Mouse (Mus musculus) left cerebral cortex, postnatal 14 days (tissue): ENCODE measurements around the gene Ttll4. TPM values are rescaled to one million over a fixed set of nuclear protein-coding genes. Genes with fewer than 3 reads are reported as not detected.

Experiments used
- DNase-seq, 2 experiments: peaks; one replicate each; pipeline ENCODE4 v3.0.0; 2021 to 2022; ENCODE audit warnings: low spot score in 2 of 2, mixed read lengths in 1 of 2
- intact Hi-C: fragments of 180-260 bp; cut with DNase I; formaldehyde crosslinking; loops from one replicate; pipeline ENCODE4 v1.15.1; 2025
- total RNA-seq, 2 experiments: library from RNA; stranded (reverse); gene quantifications; 2 replicates each; pipeline ENCODE4 v1.2.3; 2021

The Ttll4 gene
- total RNA-seq, 2 experiments from 2014 or later = 21.2 to 24.9 TPM

GRCm38 (mm10) chr1:74704156-74704555 is 42.6 kb downstream of the Ttll4 start:
- DNase-seq = peak in 1 of 2 experiments; percentile 13
- intact Hi-C loops = no loop called here

DNA sequence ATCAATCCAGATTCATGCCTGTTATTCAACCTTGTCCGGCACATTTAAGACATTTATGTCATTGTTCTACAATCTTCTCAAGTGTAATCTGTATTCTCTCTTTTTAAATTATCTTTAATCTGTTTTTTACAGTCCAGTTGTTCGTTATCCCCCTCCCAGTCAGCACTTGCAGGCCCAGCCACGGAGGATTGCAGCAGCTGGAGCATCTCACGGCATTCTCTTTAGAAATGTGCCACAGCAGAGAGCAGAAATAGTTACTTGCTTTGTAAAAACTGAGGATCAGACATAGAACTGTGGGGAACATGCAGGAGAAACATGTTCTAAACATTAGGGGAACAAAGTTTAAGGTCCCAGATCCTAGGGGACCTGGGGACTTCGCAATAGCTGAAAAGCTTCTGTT is 43.5 kb downstream of the Ttll4 start:
- no peak for DNase-seq
- intact Hi-C loops = no loop called here

DNA sequence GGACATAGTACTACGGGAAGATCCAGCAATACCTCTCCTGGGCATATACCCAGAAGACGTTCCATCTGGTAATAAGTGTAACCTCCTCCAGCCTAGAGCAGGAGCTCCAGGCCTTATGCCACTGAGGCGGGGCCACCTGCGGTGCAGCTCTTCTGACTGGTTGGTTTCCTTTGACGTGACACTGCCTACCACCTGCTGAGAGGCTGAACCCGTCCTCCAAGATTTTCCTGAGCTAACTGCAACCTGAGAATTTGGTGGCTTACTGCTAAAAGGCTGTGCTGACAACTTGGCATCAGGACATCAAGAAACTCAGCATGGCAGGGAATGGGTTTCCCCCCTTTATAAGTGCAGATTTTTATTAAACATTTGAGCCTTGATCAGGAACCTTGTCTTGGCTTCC is 48.0 kb downstream of the Ttll4 start:
- intact Hi-C loops = no loop called here
- no peak for DNase-seq

DNA sequence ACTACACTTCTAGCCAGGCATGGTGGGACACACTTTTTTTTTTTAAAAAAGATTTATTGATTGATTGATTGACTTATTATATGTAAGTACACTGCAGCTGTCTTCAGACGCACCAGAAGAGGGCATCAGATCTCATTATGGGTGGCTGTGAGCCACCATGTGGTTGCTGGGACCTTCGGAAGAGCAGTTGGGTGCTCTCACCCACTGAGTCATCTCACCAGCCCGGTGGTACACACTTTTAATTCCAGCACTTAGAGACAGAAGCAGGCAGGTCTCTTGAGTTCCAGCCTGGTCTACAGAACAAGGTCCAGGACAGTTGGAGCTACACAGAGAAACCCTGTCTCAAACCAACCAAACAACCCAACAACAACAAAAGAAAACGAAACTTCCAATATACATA is 50.5 kb downstream of the Ttll4 start:
- intact Hi-C loops = no loop called here
- DNase-seq = no peak

DNA sequence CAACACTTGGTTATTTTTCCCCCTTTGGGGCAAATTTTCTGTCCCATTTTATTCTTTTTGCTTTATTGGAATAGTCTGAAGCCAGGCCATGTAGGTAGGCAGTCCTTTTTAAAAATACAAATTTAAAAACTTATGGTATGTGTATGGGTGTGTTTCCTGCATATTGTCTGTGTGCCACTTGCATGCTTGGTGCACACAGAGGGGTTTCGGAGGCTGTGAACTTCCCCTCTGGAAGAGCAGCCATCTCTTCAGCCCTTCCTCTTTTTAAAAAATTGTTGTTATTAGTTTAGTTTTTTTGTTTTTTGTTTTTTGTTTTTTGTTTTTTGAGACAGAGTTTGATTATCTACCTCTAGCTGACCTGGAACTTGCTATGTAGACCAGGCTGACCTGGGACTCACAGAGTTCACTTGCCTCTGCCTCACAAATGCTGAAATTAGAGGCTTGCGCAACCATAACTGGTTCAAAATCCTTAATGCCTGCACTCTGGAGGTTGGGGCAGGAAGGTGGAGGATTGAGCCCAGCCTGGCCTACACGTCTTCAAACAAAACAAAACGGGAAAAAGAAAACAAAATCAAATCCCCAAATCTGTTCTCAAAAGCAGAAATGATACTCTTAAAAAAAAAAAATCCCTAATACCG is 51.0 kb downstream of the Ttll4 start:
- intact Hi-C loops = no loop called here
- no peak for DNase-seq

DNA sequence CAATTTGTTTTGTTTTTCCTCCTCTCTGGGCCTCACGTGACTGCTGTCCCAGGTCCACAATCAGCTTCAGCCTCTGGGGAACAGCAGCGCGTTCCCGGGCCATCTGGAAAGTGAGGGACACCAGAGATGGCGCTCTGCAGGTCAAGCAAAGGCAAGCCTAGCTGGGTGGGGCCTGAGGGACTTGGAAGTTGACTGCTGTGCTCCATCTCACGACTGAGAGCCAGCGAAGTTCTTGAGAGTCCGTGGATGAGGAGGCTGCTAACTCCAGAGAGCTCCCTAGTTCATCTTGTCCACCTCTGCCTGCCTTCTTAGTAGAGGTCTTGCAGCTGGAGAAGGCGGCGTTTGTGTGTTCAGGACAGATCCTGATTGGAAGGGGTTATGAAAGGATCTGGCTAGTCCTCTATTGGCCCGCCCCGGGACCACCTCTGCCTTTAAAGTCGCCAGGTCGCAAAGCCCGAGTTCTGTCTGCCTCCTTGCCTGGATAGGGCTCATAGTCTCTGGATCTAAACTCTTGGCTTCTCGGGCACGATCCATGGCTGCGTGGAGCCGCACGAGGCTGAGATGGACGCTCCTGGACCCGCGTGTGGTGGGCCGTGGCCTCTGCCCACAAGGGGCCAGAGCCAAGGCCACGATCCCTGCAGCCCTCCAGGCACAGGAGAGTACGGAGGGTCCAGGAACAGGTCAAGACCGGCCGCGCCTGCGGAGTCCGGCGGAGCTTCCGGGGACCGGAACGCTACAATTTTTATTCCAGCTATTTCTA is 51.7 kb downstream of the Ttll4 start, which contains the start of gene Cyp27a1:
TSS of gene Cyp27a1 (plus strand) at position 476 of the 760 bp plus-strand sequence.
- intact Hi-C loops = no loop called here
- DNase-seq = no peak

DNA sequence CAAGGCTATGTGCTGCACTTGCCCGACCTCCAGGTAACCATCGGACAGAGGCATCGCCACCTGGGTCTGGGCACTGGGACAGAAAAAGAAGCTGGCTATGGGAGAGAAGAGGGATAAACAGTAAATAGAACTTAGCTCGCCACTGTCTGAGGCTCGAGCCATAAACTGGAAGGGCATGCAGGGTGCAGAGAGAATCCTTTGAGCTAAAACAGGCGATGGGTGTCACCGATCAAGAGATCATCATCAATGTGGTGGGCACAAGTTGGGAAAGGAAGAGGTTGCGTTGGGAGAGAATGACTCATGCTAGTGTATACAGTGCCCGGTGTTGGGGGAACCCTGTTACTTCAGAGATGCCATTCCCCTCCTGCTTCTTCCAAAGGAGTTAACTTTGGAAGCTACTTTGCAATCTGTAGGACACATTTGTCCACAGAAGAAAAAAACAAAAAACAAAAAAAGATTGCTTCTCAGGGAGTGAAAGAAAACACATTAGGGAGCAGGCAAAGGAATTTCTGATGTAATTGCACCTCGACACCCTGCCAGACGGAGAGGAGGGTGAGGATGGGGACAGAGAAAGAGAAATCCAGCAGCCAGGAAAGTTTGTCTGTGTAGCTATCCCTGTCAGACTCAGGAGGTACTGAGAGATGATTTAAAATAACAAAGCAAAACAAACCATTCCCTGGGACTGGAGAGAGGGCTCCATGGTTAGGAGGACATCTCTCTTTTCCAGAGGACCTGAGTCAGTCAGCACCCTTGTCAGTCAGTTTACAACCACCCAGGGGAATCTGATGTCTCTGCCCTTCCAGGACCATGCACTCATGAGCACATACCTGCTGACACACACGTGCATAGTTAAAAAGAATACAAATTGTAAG is 52.5 kb downstream of the Ttll4 start:
- intact Hi-C loops = no loop called here
- no peak for DNase-seq

GRCm38 (mm10) chr1:74714967-74715366 is 53.4 kb downstream of the Ttll4 start:
- intact Hi-C loops = no loop called here
- DNase-seq = no peak

GRCm38 (mm10) chr1:74715468-74715867 is 53.9 kb downstream of the Ttll4 start:
- intact Hi-C loops = no loop called here
- DNase-seq = no peak

- intact Hi-C loops = no loop called here
- no peak for DNase-seq
Measured at GRCm38 (mm10) chr1:74715886-74716285, 54.3 kb downstream of the Ttll4 start.

GRCm38 (mm10) chr1:74718113-74718512 is 56.6 kb downstream of the Ttll4 start:
- intact Hi-C loops = no loop called here

DNA sequence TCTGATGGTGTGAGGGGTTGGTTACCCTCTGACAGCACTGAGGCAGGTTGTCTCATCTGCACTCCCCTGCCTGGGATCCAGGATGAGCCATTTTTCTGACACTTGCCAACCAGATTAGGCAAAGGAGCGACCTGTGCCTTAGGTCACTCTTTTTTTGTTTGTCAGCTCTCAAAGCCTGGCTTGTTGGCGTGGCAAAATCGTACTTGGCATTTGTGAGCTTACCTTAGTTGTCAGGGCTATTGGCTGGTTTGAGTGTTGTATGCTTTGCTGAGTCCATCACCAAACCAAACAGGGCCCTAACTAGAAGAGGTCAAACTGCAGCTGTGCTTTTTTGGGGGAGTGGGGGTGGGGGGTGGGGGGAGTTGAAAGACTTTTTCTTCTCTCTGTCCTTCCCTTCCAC is 57.7 kb downstream of the Ttll4 start:
- intact Hi-C loops = no loop called here

More at GRCm38 (mm10) chr1:74718113-74718512, 56.6 kb downstream of the Ttll4 start:
- no peak for DNase-seq

GRCm38 (mm10) chr1:74721657-74722056 is 60.1 kb downstream of the Ttll4 start:
- intact Hi-C loops = no loop called here
- no peak for DNase-seq

More for the DNA sequence above, 57.7 kb downstream of the Ttll4 start:
- no peak for DNase-seq

GRCm38 (mm10) chr1:74723748-74724147 is 62.2 kb downstream of the Ttll4 start:
- intact Hi-C loops = no loop called here
- no peak for DNase-seq

GRCm38 (mm10) chr1:74726114-74726513 is 64.6 kb downstream of the Ttll4 start:
- intact Hi-C loops = no loop called here

DNA sequence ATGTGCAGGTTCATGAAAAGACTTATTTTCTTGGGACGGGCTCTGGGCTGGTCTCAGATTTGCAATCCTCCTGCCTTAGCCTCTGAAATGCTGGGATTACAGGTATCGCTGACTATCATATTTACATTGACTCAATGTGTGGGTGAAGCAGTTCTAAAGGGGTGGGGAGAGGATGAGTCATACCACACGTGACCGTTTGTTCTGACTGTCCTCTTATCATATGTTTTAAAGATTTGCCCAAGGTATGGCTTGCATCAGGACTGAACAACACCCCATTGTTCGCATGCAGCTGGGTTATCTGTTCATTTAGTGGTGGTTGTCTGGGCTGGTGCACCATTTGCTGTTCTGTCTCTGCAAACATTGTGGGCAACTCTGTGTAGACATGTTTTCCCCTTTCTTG is 65.1 kb downstream of the Ttll4 start:
- intact Hi-C loops = no loop called here
- no peak for DNase-seq

More at GRCm38 (mm10) chr1:74726114-74726513, 64.6 kb downstream of the Ttll4 start:
- no peak for DNase-seq

- intact Hi-C loops = no loop called here
- no peak for DNase-seq
Measured at GRCm38 (mm10) chr1:74728446-74728845, 66.9 kb downstream of the Ttll4 start.

- DNase-seq = no peak
- intact Hi-C loops = no loop called here
Measured at GRCm38 (mm10) chr1:74736977-74737376, 75.4 kb downstream of the Ttll4 start.

- DNase-seq = no peak
- intact Hi-C loops = no loop called here
Measured at GRCm38 (mm10) chr1:74737500-74737899, 76.0 kb downstream of the Ttll4 start.

GRCm38 (mm10) chr1:74740846-74741245 is 79.3 kb downstream of the Ttll4 start:
- intact Hi-C loops = no loop called here
- DNase-seq = no peak
